Mouse (Mus musculus) mouse embryonic stem cell (cell line): ENCODE data around the gene Gm10234.

ENCODE experiments used
- in situ Hi-C, 2 experiments: fragments of 300-500 bp; cut with MboI; formaldehyde crosslinking; loops; 1 replicate in 1 of 2; 3 replicates in 1 of 2; pipeline ENCODE4 v1.14.3; 2019 to 2020; ENCODE audit warnings: low sequenced_read_pairs in 2 of 2, low pct_unique_long_range_greater_than_20kb in 1 of 2, mixed read lengths in 1 of 2; ENCODE audit not compliant: unreplicated experiment in 1 of 2

Gene Gm10234

DNA sequence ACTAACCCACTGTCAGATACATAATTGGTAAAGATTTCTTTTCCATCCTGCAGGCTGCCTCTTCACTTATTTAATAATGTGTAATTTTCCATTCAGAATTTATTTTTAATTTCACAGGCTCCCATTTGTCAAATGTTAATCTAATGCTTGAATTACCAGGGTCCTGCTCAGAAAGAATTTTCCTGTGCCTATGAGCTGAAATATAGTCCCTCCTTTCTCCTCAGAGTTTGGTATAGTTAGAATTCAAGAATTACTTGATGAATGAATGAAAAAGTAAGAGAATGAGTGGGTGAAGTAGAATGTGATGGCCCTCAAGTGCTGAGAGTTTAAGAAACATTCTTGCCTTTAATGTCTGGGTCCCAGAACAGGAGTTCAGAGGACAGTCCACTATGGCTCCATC, at the start of gene Gm10234:
Gene Gm10234 (plus strand): TSS at position 301 of the 400 bp plus-strand sequence.
- in situ Hi-C loops, result no loop called here

GRCm38 (mm10) chr6:95277633-95278032, 44.3 kb upstream of the Gm10234 start:
- in situ Hi-C loops, result no loop called here

GRCm38 (mm10) chr6:95296025-95296424, 25.9 kb upstream of the Gm10234 start:
- in situ Hi-C loops, result no loop called here

- in situ Hi-C loops, result no loop called here
Measured at GRCm38 (mm10) chr6:95298387-95298786, 23.5 kb upstream of the Gm10234 start.

- in situ Hi-C loops, result no loop called here
Measured at GRCm38 (mm10) chr6:95300658-95301057, 21.3 kb upstream of the Gm10234 start.

GRCm38 (mm10) chr6:95331191-95331590, 9.3 kb downstream of the Gm10234 start:
- in situ Hi-C loops, result no loop called here

DNA sequence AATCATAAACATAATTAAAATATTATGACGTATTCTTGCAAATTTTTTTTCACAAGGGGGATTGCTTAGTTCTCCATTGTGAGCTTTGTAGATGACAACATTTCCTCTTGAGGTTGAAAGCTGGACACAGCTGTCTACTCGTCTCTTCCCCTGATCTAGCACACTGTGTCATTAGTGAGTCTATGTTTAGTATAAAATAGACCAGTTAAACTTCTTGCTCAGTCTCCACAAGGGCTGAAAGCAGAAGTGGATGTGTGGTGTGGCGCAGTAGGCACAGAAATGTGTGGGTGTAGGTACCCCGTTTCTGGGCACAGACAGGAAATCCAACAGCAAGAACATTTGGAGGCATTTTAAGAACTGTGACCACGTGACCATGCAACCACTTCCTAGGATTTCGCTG, 12.9 kb downstream of the Gm10234 start:
- in situ Hi-C loops, result no loop called here

GRCm38 (mm10) chr6:95349378-95349777, 27.5 kb downstream of the Gm10234 start:
- in situ Hi-C loops, result no loop called here

GRCm38 (mm10) chr6:95353043-95353442, 31.1 kb downstream of the Gm10234 start:
- in situ Hi-C loops, result no loop called here

GRCm38 (mm10) chr6:95353886-95354285, 32.0 kb downstream of the Gm10234 start:
- in situ Hi-C loops, result no loop called here

GRCm38 (mm10) chr6:95360084-95360483, 38.2 kb downstream of the Gm10234 start:
- in situ Hi-C loops, result no loop called here

GRCm38 (mm10) chr6:95362707-95363106, 40.8 kb downstream of the Gm10234 start:
- in situ Hi-C loops, result no loop called here

DNA sequence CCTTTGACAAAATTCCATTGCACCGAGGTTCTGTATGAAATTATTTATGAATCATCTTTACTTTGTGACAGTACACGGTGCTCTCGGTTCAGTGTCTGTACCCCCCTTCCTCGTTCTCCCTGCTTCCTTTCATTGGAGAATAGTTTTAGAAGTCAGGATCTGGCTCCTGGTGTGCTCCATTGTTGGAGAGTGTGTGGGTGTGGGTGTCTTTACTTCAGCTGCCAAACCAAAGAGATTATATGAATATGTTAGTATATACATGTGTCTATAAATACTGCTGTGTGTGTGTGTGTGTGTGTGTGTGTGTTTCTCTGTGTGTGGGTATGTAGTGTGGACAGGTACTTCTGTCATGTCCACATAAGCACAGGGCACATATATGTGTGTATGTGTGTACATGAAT, 49.9 kb downstream of the Gm10234 start:
- in situ Hi-C loops, result no loop called here
